Mouse (Mus musculus) CD4-positive helper T cell, adult 2 months (primary cell): ENCODE results near the gene Jade2.

Source experiments
- DNase-seq: peaks from one replicate; pipeline ENCODE4 v3.0.0-alpha.2; 2012; ENCODE audit warnings: low read depth, missing footprints, low spot score

The Jade2 gene

GRCm38 (mm10) chr11:51857818-51858527, 520 bp upstream of the Jade2 start:
- DNase-seq = peak; percentile 91

GRCm38 (mm10) chr11:51856616-51857080, 805 bp downstream of the Jade2 start:
- peak; percentile 80 for DNase-seq

- DNase-seq = peak; percentile 85
Measured at GRCm38 (mm10) chr11:51855818-51856615, 1.4 kb downstream of the Jade2 start.

- peak; percentile 88 for DNase-seq
Measured at GRCm38 (mm10) chr11:51854981-51855817, 2.3 kb downstream of the Jade2 start.

- DNase-seq = no peak
Measured at GRCm38 (mm10) chr11:51852595-51852994, 4.9 kb downstream of the Jade2 start.

- DNase-seq = no peak
Measured at GRCm38 (mm10) chr11:51852091-51852521, 5.3 kb downstream of the Jade2 start.

GRCm38 (mm10) chr11:51850741-51851330, 6.6 kb downstream of the Jade2 start:
- no peak for DNase-seq

GRCm38 (mm10) chr11:51848324-51848723, 9.1 kb downstream of the Jade2 start:
- DNase-seq = no peak

- DNase-seq = no peak
Measured at GRCm38 (mm10) chr11:51847902-51848301, 9.6 kb downstream of the Jade2 start.

- DNase-seq = no peak
Measured at GRCm38 (mm10) chr11:51845981-51846883, 11.2 kb downstream of the Jade2 start.

GRCm38 (mm10) chr11:51844529-51845098, 12.8 kb downstream of the Jade2 start:
- no peak for DNase-seq

GRCm38 (mm10) chr11:51843898-51844297, 13.6 kb downstream of the Jade2 start:
- DNase-seq = no peak

GRCm38 (mm10) chr11:51843168-51843567, 14.3 kb downstream of the Jade2 start:
- peak; percentile 73 for DNase-seq

- no peak for DNase-seq
Measured at GRCm38 (mm10) chr11:51841149-51841548, 16.3 kb downstream of the Jade2 start.

GRCm38 (mm10) chr11:51840657-51841056, 16.8 kb downstream of the Jade2 start:
- no peak for DNase-seq

GRCm38 (mm10) chr11:51839973-51840372, 17.5 kb downstream of the Jade2 start:
- DNase-seq = no peak

GRCm38 (mm10) chr11:51839106-51839505, 18.3 kb downstream of the Jade2 start:
- no peak for DNase-seq

- peak; percentile 43 for DNase-seq
Measured at GRCm38 (mm10) chr11:51837164-51838153, 20.0 kb downstream of the Jade2 start.

- no peak for DNase-seq
Measured at GRCm38 (mm10) chr11:51836506-51836905, 20.9 kb downstream of the Jade2 start.
